27 mouse cellular contexts compared by ENCODE assay signal in genomic region chr16:18203430-18204091, GRCm38 (mm10). TPM values are rescaled to one million over a fixed set of nuclear protein-coding genes. Genes with fewer than 3 reads are reported as not detected.
DNase-seq lines count a peak whose midpoint lies in the region; ATAC-seq and TF ChIP-seq lines count a peak whose summit lies in the region.
"Had no signal": no experiment of that assay in that cellular context is flagged by ENCODE, and none has a peak within 500 bp of the region (broad histone marks: within the 10 kb centered on the region; RNA-seq: fewer than 3 reads in every experiment).

No protein-coding gene starts in this region.

- no peaks in the 10 kb centered on the region for H3K27me3 ChIP-seq in intestine, embryonic 15.5 days (replicated peaks)
- no peaks in the 10 kb centered on the region for H3K27me3 ChIP-seq in intestine, postnatal 0 days (replicated peaks; ENCODE audit: control insufficient read depth, insufficient read depth, low read length)
- no peaks in the 10 kb centered on the region for H3K27me3 ChIP-seq in midbrain, embryonic 11.5 days (ENCODE audit: control insufficient read depth, insufficient read depth, low read length)
- 0 out of 2 replicates have a peak, but pooled peaks cover 2% of the 10 kb centered on the region for H3K27me3 ChIP-seq in midbrain, embryonic 15.5 days (replicated peaks)
- H3K27me3 ChIP-seq in limb, embryonic 12.5 days: peaks cover 26% of the 10 kb centered on the region
- no peaks in the 10 kb centered on the region for H3K27me3 ChIP-seq in liver, postnatal 0 days (ENCODE audit: insufficient read depth, low read length)
- H3K27me3 ChIP-seq: forebrain, embryonic 12.5 days; liver, embryonic 13.5 days; neural tube, embryonic 12.5 days had no signal

- no peak overlapping the region for H3K4me2 ChIP-seq in intestine, embryonic 15.5 days (replicated peaks)
- H3K4me2 ChIP-seq in intestine, postnatal 0 days (replicated peaks; ENCODE audit: low read depth): no peak overlapping the region
- H3K4me2 ChIP-seq in midbrain, embryonic 11.5 days: no peak overlapping the region
- no peak overlapping the region for H3K4me2 ChIP-seq in midbrain, embryonic 15.5 days
- peak overlapping the region; percentile 8; the same call in 1 of the 2 replicates for H3K4me2 ChIP-seq in limb, embryonic 12.5 days
- no peak overlapping the region for H3K4me2 ChIP-seq in liver, postnatal 0 days (ENCODE audit: low read depth, low read length)
- H3K4me2 ChIP-seq: embryonic facial prominence, embryonic 12.5 days; forebrain, embryonic 12.5 days; liver, embryonic 13.5 days; lung, embryonic 14.5 days; neural tube, embryonic 12.5 days had no signal

- 55% methylated on average over 7 of the region's 7 CpGs for WGBS in intestine, embryonic 15.5 days
- WGBS in intestine, postnatal 0 days: 73% methylated on average over 7 of the region's 7 CpGs
- WGBS in midbrain, embryonic 11.5 days: 74% methylated on average over 7 of the region's 7 CpGs
- 59% methylated on average over 7 of the region's 7 CpGs for WGBS in midbrain, embryonic 15.5 days
- 6% methylated on average over 7 of the region's 7 CpGs for WGBS in limb, embryonic 12.5 days
- 65% methylated on average over 7 of the region's 7 CpGs for WGBS in liver, postnatal 0 days (ENCODE audit: insufficient replicate concordance)

- peaks cover 9% of the 10 kb centered on the region; the same call in 1 of the 2 replicates for H3K4me1 ChIP-seq in intestine, embryonic 15.5 days (replicated peaks)
- no peaks in the 10 kb centered on the region for H3K4me1 ChIP-seq in intestine, postnatal 0 days (replicated peaks; ENCODE audit: control insufficient read depth, insufficient read depth, low read length)
- peaks cover 6% of the 10 kb centered on the region for H3K4me1 ChIP-seq in midbrain, embryonic 11.5 days (ENCODE audit: control insufficient read depth, insufficient read depth, low read length)
- H3K4me1 ChIP-seq in midbrain, embryonic 15.5 days: peaks cover 9% of the 10 kb centered on the region
- H3K4me1 ChIP-seq in limb, embryonic 12.5 days (replicated peaks): peaks cover 48% of the 10 kb centered on the region
- H3K4me1 ChIP-seq in liver, postnatal 0 days (ENCODE audit: insufficient read depth): no peaks in the 10 kb centered on the region
- H3K4me1 ChIP-seq: liver, embryonic 13.5 days had no signal

- TF ChIP-seq EP300 in liver, postnatal 0 days (IDR thresholded peaks at IDR 0.05; ENCODE audit: low read depth): no peak

- 0 out of 2 replicates have a peak overlapping the region, but pooled peaks have one; percentile 14 for H3K9ac ChIP-seq in intestine, embryonic 15.5 days
- no peak overlapping the region for H3K9ac ChIP-seq in intestine, postnatal 0 days (ENCODE audit: low read depth, low read length)
- H3K9ac ChIP-seq in midbrain, embryonic 11.5 days (ENCODE audit: low read length): no peak overlapping the region
- no peak overlapping the region for H3K9ac ChIP-seq in midbrain, embryonic 15.5 days
- no peak overlapping the region for H3K9ac ChIP-seq in limb, embryonic 12.5 days (replicated peaks)
- no peak overlapping the region for H3K9ac ChIP-seq in liver, postnatal 0 days (replicated peaks)
- H3K9ac ChIP-seq: embryonic facial prominence, embryonic 12.5 days; forebrain, embryonic 12.5 days; liver, embryonic 13.5 days; lung, embryonic 14.5 days; neural tube, embryonic 12.5 days had no signal

- DNase-seq in midbrain, embryonic 11.5 days (ENCODE audit: low spot score, missing footprints): no peak
- DNase-seq in forelimb bud, embryonic 11.5 days (ENCODE audit: low read depth, low spot score): peak; percentile 80
- DNase-seq in liver, postnatal 0 days: no peak
- DNase-seq: adrenal gland, postnatal 36 days; B cell, adult 2 months; cerebellum, adult 9-10 months; heart, postnatal 4 days; kidney, postnatal 10 days; layer of hippocampus, postnatal 36 days; liver, embryonic 13.5 days; lung, embryonic 14.5 days; right cerebral cortex, postnatal 14 days had no signal

- H3K36me3 ChIP-seq in intestine, embryonic 15.5 days: no peaks in the 10 kb centered on the region
- H3K36me3 ChIP-seq in intestine, postnatal 0 days (ENCODE audit: control insufficient read depth, insufficient read depth): no peaks in the 10 kb centered on the region
- H3K36me3 ChIP-seq in midbrain, embryonic 11.5 days (ENCODE audit: control insufficient read depth, insufficient read depth, low read length): no peaks in the 10 kb centered on the region
- H3K36me3 ChIP-seq in midbrain, embryonic 15.5 days (replicated peaks): no peaks in the 10 kb centered on the region
- no peaks in the 10 kb centered on the region for H3K36me3 ChIP-seq in limb, embryonic 12.5 days
- H3K36me3 ChIP-seq in liver, postnatal 0 days (replicated peaks; ENCODE audit: insufficient read depth, low read length): no peaks in the 10 kb centered on the region
- H3K36me3 ChIP-seq: embryonic facial prominence, embryonic 12.5 days; forebrain, embryonic 12.5 days; G1E; heart, embryonic 10.5 days; liver, embryonic 13.5 days; neural tube, embryonic 12.5 days had no signal

- H3K9me3 ChIP-seq in intestine, embryonic 15.5 days: no peaks in the 10 kb centered on the region
- H3K9me3 ChIP-seq in intestine, postnatal 0 days (ENCODE audit: control insufficient read depth): no peaks in the 10 kb centered on the region
- H3K9me3 ChIP-seq in midbrain, embryonic 11.5 days (ENCODE audit: control insufficient read depth, low read length): no peaks in the 10 kb centered on the region
- no peaks in the 10 kb centered on the region for H3K9me3 ChIP-seq in midbrain, embryonic 15.5 days
- no peaks in the 10 kb centered on the region for H3K9me3 ChIP-seq in limb, embryonic 12.5 days
- H3K9me3 ChIP-seq in liver, postnatal 0 days (ENCODE audit: low read length): no peaks in the 10 kb centered on the region
- H3K9me3 ChIP-seq: embryonic facial prominence, embryonic 12.5 days; forebrain, embryonic 12.5 days; G1E; heart, embryonic 10.5 days; liver, embryonic 13.5 days; neural tube, embryonic 12.5 days had no signal

- ATAC-seq in intestine, embryonic 15.5 days: no peak
- ATAC-seq in intestine, postnatal 0 days: no peak
- ATAC-seq in midbrain, embryonic 11.5 days (ENCODE audit: low FRiP score): 0 out of 2 replicates have a peak, but pooled peaks have one; percentile 6
- no peak for ATAC-seq in midbrain, embryonic 15.5 days (replicated peaks)
- peak; percentile 60 for ATAC-seq in limb, embryonic 12.5 days (ENCODE audit: insufficient number of reproducible peaks, insufficient read depth, low FRiP score, low TSS enrichment, low read depth)
- ATAC-seq in liver, postnatal 0 days: no peak
- ATAC-seq: Patski had no signal

- no peak overlapping the region for H3K4me3 ChIP-seq in intestine, embryonic 15.5 days (replicated peaks)
- H3K4me3 ChIP-seq in intestine, postnatal 0 days (ENCODE audit: low read depth, low read length): no peak overlapping the region
- no peak overlapping the region for H3K4me3 ChIP-seq in midbrain, embryonic 11.5 days (ENCODE audit: low read depth, low read length)
- H3K4me3 ChIP-seq in midbrain, embryonic 15.5 days: no peak overlapping the region
- no peak overlapping the region for H3K4me3 ChIP-seq in limb, embryonic 12.5 days (replicated peaks)
- H3K4me3 ChIP-seq in liver, postnatal 0 days (ENCODE audit: low read depth, low read length): no peak overlapping the region
- H3K4me3 ChIP-seq: embryonic facial prominence, embryonic 12.5 days; forebrain, embryonic 12.5 days; heart, embryonic 10.5 days; liver, embryonic 13.5 days; neural tube, embryonic 12.5 days had no signal

- no peak for TF ChIP-seq CTCF in intestine, postnatal 0 days (IDR thresholded peaks at IDR 0.05; ENCODE audit: low read depth)
- TF ChIP-seq CTCF in liver, postnatal 0 days (IDR thresholded peaks at IDR 0.05; ENCODE audit: low read depth): no peak

- no peak overlapping the region for H3K27ac ChIP-seq in intestine, embryonic 15.5 days
- no peak overlapping the region for H3K27ac ChIP-seq in intestine, postnatal 0 days (ENCODE audit: low read depth, low read length)
- H3K27ac ChIP-seq in midbrain, embryonic 11.5 days (ENCODE audit: low read depth, low read length): no peak overlapping the region
- H3K27ac ChIP-seq in midbrain, embryonic 15.5 days: no peak overlapping the region
- peak overlapping the region; percentile 66 for H3K27ac ChIP-seq in limb, embryonic 12.5 days
- H3K27ac ChIP-seq in liver, postnatal 0 days (ENCODE audit: low read depth): no peak overlapping the region
- H3K27ac ChIP-seq: embryonic facial prominence, embryonic 12.5 days; forebrain, embryonic 12.5 days; heart, embryonic 10.5 days; liver, embryonic 13.5 days; neural tube, embryonic 12.5 days; stomach, postnatal 0 days had no signal

RNA-seq across cellular contexts. Expression of gene Ccdc188, which starts 14.1 kb away (rescaled TPM):
- not detected in 2 replicates for polyA plus RNA-seq in intestine, embryonic 15.5 days (2015; fragmentation: Nextera tagmentation; extraction: Ambion mirVana)
- not detected in 2 replicates for polyA plus RNA-seq in intestine, postnatal 0 days (2015; fragmentation: Nextera tagmentation; extraction: Ambion mirVana)
- polyA plus RNA-seq in midbrain, embryonic 11.5 days (2014; fragmentation: Nextera tagmentation; extraction: Ambion mirVana): not detected in 2 replicates
- polyA plus RNA-seq in midbrain, embryonic 15.5 days (2015; fragmentation: Nextera tagmentation; extraction: Ambion mirVana): 0.14 TPM in 1 of 2 replicates, not detected in the other
- polyA plus RNA-seq in limb, embryonic 12.5 days (2016; fragmentation: Nextera tagmentation; extraction: Ambion mirVana): not detected in 2 replicates
- polyA plus RNA-seq in liver, postnatal 0 days (2015; fragmentation: Nextera tagmentation; extraction: Ambion mirVana): not detected in 2 replicates
- polyA plus RNA-seq: embryonic facial prominence, embryonic 12.5 days; forebrain, embryonic 12.5 days; frontal cortex, adult 2 months; G1E; heart, embryonic 10.5 days; heart, embryonic 16.5 days; limb, embryonic 14.5 days; liver, embryonic 13.5 days; lung, embryonic 14.5 days; neural tube, embryonic 12.5 days; Patski; stomach, postnatal 0 days had no signal

RNA-seq across cellular contexts. Expression of gene Zdhhc8, which starts 31.4 kb away (rescaled TPM):
- 11.5 and 11.6 TPM in 2 replicates for polyA plus RNA-seq in intestine, embryonic 15.5 days (2015; fragmentation: Nextera tagmentation; extraction: Ambion mirVana)
- polyA plus RNA-seq in intestine, postnatal 0 days (2015; fragmentation: Nextera tagmentation; extraction: Ambion mirVana): 4.3 and 5.0 TPM in 2 replicates
- polyA plus RNA-seq in midbrain, embryonic 11.5 days (2014; fragmentation: Nextera tagmentation; extraction: Ambion mirVana): 7.1 and 8.4 TPM in 2 replicates
- 15.4 and 19.9 TPM in 2 replicates for polyA plus RNA-seq in midbrain, embryonic 15.5 days (2015; fragmentation: Nextera tagmentation; extraction: Ambion mirVana)
- 18.5 and 20.0 TPM in 2 replicates for polyA plus RNA-seq in limb, embryonic 12.5 days (2016; fragmentation: Nextera tagmentation; extraction: Ambion mirVana)
- polyA plus RNA-seq in liver, postnatal 0 days (2015; fragmentation: Nextera tagmentation; extraction: Ambion mirVana): 1.3 and 1.6 TPM in 2 replicates

RNA-seq across cellular contexts. Expression of gene Trmt2a, which starts 44.9 kb away (rescaled TPM):
- 102 and 107 TPM in 2 replicates for polyA plus RNA-seq in intestine, embryonic 15.5 days (2015; fragmentation: Nextera tagmentation; extraction: Ambion mirVana)
- 26.1 and 28.7 TPM in 2 replicates for polyA plus RNA-seq in intestine, postnatal 0 days (2015; fragmentation: Nextera tagmentation; extraction: Ambion mirVana)
- polyA plus RNA-seq in midbrain, embryonic 11.5 days (2014; fragmentation: Nextera tagmentation; extraction: Ambion mirVana): 90.4 and 104 TPM in 2 replicates
- 107 and 122 TPM in 2 replicates for polyA plus RNA-seq in midbrain, embryonic 15.5 days (2015; fragmentation: Nextera tagmentation; extraction: Ambion mirVana)
- 119 and 122 TPM in 2 replicates for polyA plus RNA-seq in limb, embryonic 12.5 days (2016; fragmentation: Nextera tagmentation; extraction: Ambion mirVana)
- polyA plus RNA-seq in liver, postnatal 0 days (2015; fragmentation: Nextera tagmentation; extraction: Ambion mirVana): 22.9 and 23.3 TPM in 2 replicates

RNA-seq across cellular contexts. Expression of gene Ranbp1, which starts 45.0 kb away (rescaled TPM):
- 535 and 668 TPM in 2 replicates for polyA plus RNA-seq in intestine, embryonic 15.5 days (2015; fragmentation: Nextera tagmentation; extraction: Ambion mirVana)
- 229 and 231 TPM in 2 replicates for polyA plus RNA-seq in intestine, postnatal 0 days (2015; fragmentation: Nextera tagmentation; extraction: Ambion mirVana)
- polyA plus RNA-seq in midbrain, embryonic 11.5 days (2014; fragmentation: Nextera tagmentation; extraction: Ambion mirVana): 1,256 and 1,339 TPM in 2 replicates
- polyA plus RNA-seq in midbrain, embryonic 15.5 days (2015; fragmentation: Nextera tagmentation; extraction: Ambion mirVana): 334 and 360 TPM in 2 replicates
- polyA plus RNA-seq in limb, embryonic 12.5 days (2016; fragmentation: Nextera tagmentation; extraction: Ambion mirVana): 943 and 976 TPM in 2 replicates
- 156 and 160 TPM in 2 replicates for polyA plus RNA-seq in liver, postnatal 0 days (2015; fragmentation: Nextera tagmentation; extraction: Ambion mirVana)

RNA-seq across cellular contexts. Expression of gene Gm49776, which starts 54.6 kb away (rescaled TPM):
- 3.3 TPM in 1 of 2 replicates, not detected in the other for polyA plus RNA-seq in intestine, embryonic 15.5 days (2015; fragmentation: Nextera tagmentation; extraction: Ambion mirVana)
- 1.2 and 1.5 TPM in 2 replicates for polyA plus RNA-seq in intestine, postnatal 0 days (2015; fragmentation: Nextera tagmentation; extraction: Ambion mirVana)
- 1.4 TPM in 1 of 2 replicates, not detected in the other for polyA plus RNA-seq in midbrain, embryonic 11.5 days (2014; fragmentation: Nextera tagmentation; extraction: Ambion mirVana)
- polyA plus RNA-seq in midbrain, embryonic 15.5 days (2015; fragmentation: Nextera tagmentation; extraction: Ambion mirVana): 5.1 TPM in 1 of 2 replicates, not detected in the other
- 3.3 and 7.5 TPM in 2 replicates for polyA plus RNA-seq in limb, embryonic 12.5 days (2016; fragmentation: Nextera tagmentation; extraction: Ambion mirVana)
- 1.1 TPM in 1 of 2 replicates, not detected in the other for polyA plus RNA-seq in liver, postnatal 0 days (2015; fragmentation: Nextera tagmentation; extraction: Ambion mirVana)
- polyA plus RNA-seq: forebrain, embryonic 12.5 days; frontal cortex, adult 2 months; G1E; gonadal fat pad, adult 2 months; heart, embryonic 16.5 days had no signal

Comparison
In these comparisons a context has a peak if more than half of its experiments do, and no peak if none do; other contexts are left out.
1. ATAC-seq: peak in midbrain, embryonic 11.5 days (single experiment) and limb, embryonic 12.5 days (single experiment); none in intestine, embryonic 15.5 days (single experiment), intestine, postnatal 0 days (single experiment), midbrain, embryonic 15.5 days (single experiment) and liver, postnatal 0 days (single experiment).